Mouse (Mus musculus) bone marrow, adult 2 months (tissue): ENCODE measurements around the gene Adamts3. TPM values are rescaled to one million over a fixed set of nuclear protein-coding genes. Genes with fewer than 3 reads are reported as not detected.

Experiments
- H3K27ac ChIP-seq: fragments of 200-500 bp; 2 replicates; pipeline ENCODE4 v1.5.1; 2012; ENCODE audit warnings: low read depth, mild to moderate bottlenecking, control low read depth, inconsistent platforms, low read length; ENCODE audit not compliant: control insufficient read depth, poor library complexity, insufficient read depth
- H3K4me1 ChIP-seq: fragments of 200-500 bp; 2 replicates; pipeline ENCODE4 v1.6.1; 2011; ENCODE audit warnings: low read length; ENCODE audit not compliant: control insufficient read depth, insufficient read depth
- H3K4me3 ChIP-seq: fragments of 200-500 bp; replicated peaks from 2 replicates; pipeline ENCODE3; 2011; ENCODE audit warnings: mild to moderate bottlenecking, low read depth, low read length, control low read depth; ENCODE audit not compliant: control insufficient read depth
- CTCF ChIP-seq: fragments of 200-500 bp; IDR thresholded peaks from 2 replicates; pipeline ENCODE4 v1.5.1; 2011; ENCODE audit warnings: low read length, control low read depth; ENCODE audit not compliant: control insufficient read depth, insufficient read depth
- POLR2A ChIP-seq: fragments of 200-500 bp; IDR thresholded peaks from 2 replicates; pipeline ENCODE4 v1.6.1; 2011; ENCODE audit warnings: low read depth, mild to moderate bottlenecking, control low read depth, low read length, borderline replicate concordance; ENCODE audit not compliant: control insufficient read depth
- WGBS: fragments of 180-500 bp; shearing (Covaris S2); methylation state at CpG from one replicate; pipeline ENCODE4 v1.1.7; 2018; 5-methylcytosine and 5-hydroxymethylcytosine counted together
- polyA plus RNA-seq: library from polyadenylated mRNA; stranded (reverse); fragments of >200 nt; gene quantifications from 2 replicates; pipeline ENCODE4 v1.2.4, GENCODE M21; 2011; ENCODE audit warnings: low replicate concordance; ENCODE audit not compliant: missing spikeins, insufficient read depth, insufficient read length

The Adamts3 gene
- polyA plus RNA-seq, 1 experiment: 0.90 TPM

DNA sequence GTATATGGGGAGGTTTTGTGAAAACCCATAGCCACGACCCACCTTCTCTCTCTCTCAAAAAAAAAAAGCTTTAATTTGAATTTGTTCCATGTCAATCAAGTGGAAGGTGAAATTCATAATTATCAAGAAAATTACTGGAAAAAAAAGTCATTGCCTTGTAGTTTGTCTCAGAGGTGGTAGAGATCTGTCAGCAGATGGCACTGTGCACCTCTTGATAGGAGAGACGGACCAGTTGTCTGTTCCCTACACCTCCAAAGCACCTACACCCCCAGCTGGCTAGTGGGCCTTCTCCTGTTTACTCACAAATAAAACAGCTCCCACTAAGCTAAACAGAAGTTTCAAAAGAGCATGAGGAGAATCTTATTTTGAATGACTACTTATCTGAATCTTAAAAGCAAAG lies 168.6 kb downstream of the Adamts3 start:
- no peaks in the 10 kb centered on the region for H3K4me1 ChIP-seq
- H3K27ac ChIP-seq: no peak overlapping the region
- 63% methylated on average over 2 of the region's 2 CpGs for WGBS
- no peak overlapping the region for H3K4me3 ChIP-seq
- TF ChIP-seq CTCF: no peak
- no peak for TF ChIP-seq POLR2A

DNA sequence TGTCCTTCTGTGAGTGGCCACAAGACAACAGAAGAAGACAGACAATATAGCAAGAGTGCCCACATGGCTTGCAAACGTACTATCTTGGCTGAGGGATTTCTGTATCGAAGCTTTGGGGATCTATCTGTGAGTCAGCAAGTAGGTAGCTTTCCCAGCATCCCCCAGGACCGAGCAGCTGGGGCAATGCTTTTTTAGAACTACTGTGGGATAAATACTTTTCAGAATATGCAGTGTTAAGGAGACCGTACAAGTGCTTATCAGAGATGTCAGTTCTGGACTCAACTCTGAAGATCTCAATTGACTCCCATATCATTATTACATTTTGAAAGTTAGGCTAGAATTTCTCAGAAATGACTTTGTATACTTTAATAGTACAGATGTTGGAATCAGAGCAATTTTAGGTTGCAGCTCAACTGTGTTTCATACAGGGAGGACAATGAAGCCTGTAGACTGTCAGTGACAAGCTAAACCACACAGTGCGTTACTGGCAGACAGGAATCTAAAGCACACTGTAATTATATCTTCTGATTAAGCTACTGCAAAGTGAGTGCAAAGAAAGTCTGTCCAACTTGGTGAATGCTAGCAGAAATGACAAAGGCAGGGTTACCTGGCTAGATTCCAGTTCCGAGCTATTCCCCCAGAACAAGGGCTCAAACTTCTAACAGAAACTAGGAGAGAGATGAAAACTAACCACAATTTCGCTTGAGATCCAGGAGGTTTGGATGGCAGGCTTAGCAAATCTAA lies 171.8 kb downstream of the Adamts3 start:
- WGBS: 77% methylated on average over 7 of the region's 7 CpGs
- TF ChIP-seq POLR2A (no peak), CTCF (no peak)
- Histone ChIP-seq H3K4me1 (no peaks in the 10 kb centered on the region), H3K27ac (no peak overlapping the region), H3K4me3 (no peak overlapping the region)

DNA sequence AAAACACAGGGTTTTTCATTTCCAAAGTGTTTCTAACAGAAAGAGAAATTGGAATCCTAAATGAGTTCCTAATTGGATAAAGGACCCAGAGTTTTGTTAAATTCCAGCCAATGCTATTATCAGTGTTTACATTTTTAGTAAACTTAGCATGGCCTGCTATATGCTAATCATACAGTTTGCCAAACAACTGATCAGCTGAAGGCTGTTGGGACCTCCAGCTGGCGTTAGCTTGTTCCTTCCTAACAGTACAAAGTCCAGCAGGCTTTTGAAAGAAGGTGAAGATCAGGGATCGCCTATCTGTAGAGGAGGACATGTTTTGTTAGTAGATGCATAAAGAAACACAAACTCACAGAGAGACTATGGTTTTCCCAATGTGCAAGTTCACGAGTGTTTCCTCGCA lies 173.7 kb downstream of the Adamts3 start:
- TF ChIP-seq CTCF: no peak
- TF ChIP-seq POLR2A: no peak
- WGBS: 60% methylated on average over 4 of the region's 4 CpGs

DNA sequence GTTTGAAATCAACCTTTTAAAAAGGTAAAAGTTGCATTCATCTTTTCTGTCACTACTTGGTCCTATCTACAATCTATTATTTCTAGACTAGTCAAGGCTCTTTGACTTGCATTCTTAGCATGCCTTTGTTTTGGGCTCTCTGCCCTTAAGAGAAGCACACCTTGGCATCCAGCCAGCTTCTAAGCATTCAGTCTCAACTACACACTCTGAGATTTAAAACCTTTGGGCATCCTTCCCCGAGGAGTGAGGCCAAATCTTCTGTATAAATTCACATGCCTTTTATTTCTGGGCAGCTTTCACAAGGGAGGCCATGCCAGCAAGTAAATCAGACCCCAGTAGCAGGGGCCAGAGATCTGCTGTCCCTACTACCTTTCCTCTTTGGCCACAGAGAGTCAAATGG lies 178.9 kb downstream of the Adamts3 start:
- no peaks in the 10 kb centered on the region for H3K4me1 ChIP-seq
- no peak overlapping the region for H3K4me3 ChIP-seq
- no peak overlapping the region for H3K27ac ChIP-seq
- WGBS: 56% methylated on average over 1 of the region's 1 CpGs
- TF ChIP-seq CTCF: no peak
- no peak for TF ChIP-seq POLR2A

More for the DNA sequence above, 173.7 kb downstream of the Adamts3 start:
- H3K4me1 ChIP-seq: no peaks in the 10 kb centered on the region
- H3K27ac ChIP-seq: no peak overlapping the region
- H3K4me3 ChIP-seq: no peak overlapping the region

DNA sequence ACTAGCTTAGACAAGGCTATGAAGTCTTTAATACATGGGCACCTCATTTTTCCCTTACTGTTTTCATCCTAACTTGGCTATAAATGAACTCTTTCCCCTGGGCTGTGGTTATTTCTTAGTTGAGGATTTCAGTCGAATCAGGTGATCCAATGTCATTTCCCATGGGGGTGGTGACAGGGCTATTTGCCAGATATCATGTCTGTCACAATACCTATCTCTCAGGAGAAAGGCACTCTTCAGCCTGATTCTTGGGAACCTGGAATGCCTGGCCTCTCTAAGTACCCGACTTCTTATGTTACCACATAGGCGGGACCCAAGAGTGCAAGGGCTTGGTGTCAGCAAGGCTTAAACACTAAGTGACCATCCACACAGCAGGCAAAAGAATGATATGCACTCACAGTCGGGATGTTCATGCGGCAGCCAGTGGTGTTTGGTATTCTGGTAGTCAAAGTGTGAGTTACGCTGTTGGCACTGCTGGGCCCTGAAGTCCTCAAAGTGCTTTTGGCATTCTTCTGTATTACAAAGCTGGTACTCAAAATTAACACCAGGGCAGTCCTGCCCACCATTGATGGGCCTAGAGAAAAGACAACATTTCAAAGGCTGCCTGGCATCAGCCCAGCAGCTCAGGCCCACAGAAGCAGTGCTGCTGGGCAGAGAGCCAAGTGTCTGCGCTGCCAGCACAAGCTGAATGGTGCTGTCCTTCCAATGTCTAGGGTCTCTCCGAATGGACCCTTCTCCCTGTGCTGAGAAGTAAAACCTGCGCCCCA lies 181.7 kb downstream of the Adamts3 start:
- WGBS: 83% methylated on average over 9 of the region's 9 CpGs

DNA sequence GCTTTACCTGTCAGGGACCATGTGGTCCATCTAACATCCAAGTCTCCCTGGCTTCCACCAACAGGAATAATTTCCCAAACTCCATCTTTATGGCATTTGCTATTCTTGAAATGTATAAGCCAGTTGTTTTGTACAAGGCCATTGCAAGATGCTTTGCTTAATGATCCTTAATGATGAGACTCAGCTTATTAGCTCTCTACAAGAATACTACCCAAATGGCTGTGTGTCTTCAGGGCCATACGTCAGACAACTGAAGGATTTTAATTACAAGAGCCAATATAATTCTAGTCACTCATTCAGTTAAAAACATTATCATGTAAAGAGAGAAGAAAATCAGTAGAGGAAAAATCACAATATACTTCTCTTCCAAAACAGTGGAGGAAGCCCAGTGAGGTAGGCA lies 195.3 kb downstream of the Adamts3 start:
- WGBS: 85% methylated on average over 1 of the region's 1 CpGs
- no peak overlapping the region for H3K4me3 ChIP-seq
- no peak overlapping the region for H3K27ac ChIP-seq
- H3K4me1 ChIP-seq: no peaks in the 10 kb centered on the region
- TF ChIP-seq CTCF: no peak

More for the DNA sequence above, 181.7 kb downstream of the Adamts3 start:
- Histone ChIP-seq H3K4me1 (no peaks in the 10 kb centered on the region), H3K27ac (no peak overlapping the region), H3K4me3 (no peak overlapping the region)
- TF ChIP-seq POLR2A: no peak
- TF ChIP-seq CTCF: no peak

DNA sequence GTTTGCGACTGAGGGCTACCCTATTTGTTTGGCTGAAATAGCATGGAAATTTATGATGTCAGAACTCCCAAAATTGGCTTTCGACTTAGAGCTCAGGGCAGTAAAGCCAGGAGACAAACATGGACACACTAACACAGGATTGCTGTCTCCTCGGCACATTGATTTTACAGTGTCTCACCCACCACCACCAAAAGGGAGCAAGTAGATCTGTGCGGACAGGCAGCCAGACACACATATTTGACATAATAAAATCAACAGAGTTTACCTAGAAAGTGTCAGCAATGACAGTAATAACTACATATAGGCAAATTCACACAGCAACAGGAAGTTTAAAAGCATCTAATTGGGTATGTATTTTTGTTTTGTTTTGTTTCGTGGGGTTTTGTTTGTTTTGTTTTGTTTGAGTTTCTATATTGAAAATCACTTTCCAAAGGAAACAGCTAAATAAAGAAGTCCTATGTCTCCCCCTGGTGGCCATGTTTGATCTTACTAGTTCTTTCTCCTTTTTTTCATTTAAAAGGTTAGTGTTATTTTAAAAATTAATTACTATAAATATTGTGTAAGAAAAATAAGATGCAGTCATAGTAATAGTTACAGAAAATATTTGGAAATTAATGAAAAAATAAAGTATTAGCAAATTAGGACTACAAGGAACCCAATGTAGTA lies 203.1 kb downstream of the Adamts3 start:
- TF ChIP-seq POLR2A: no peak
- no peak for TF ChIP-seq CTCF
- Histone ChIP-seq H3K27ac (no peak overlapping the region), H3K4me1 (no peaks in the 10 kb centered on the region), H3K4me3 (no peak overlapping the region)
- 64% methylated on average over 5 of the region's 5 CpGs for WGBS

DNA sequence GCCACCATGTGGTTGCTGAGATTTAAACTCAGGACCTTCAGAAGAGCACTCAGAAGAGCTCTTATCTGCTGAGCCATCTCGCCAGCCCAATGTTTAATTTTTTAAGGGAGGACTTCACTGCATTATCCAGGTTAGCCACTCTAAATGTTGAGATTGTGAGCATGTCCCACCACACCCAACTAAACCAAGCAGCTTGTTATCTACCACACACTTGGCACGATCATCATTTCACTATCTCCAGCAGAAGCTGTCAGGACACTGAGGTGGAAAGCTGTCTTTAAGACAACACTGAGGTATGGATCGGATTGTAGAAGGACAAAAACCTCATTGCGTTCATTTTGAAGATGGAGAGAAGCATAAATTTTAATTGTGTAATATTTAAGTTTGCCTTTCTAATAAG lies 205.0 kb downstream of the Adamts3 start:
- WGBS: 70% methylated on average over 4 of the region's 4 CpGs
- Histone ChIP-seq H3K27ac (no peak overlapping the region), H3K4me3 (no peak overlapping the region), H3K4me1 (no peaks in the 10 kb centered on the region)
- TF ChIP-seq POLR2A: no peak
- no peak for TF ChIP-seq CTCF
